Mouse (Mus musculus) ES-Bruce4 (cell line): ENCODE measurements around the gene Bbs10.

Experiments
- CTCF ChIP-seq: IDR thresholded peaks from one replicate; pipeline ENCODE4 v1.8.1; 2011; ENCODE audit warnings: low read depth, low read length
- EP300 ChIP-seq: IDR thresholded peaks from 2 replicates; pipeline ENCODE4 v1.6.1; 2011; ENCODE audit warnings: low read depth, low read length; ENCODE audit not compliant: insufficient read depth
- POLR2A ChIP-seq: IDR thresholded peaks from one replicate; pipeline ENCODE4 v1.8.1; 2011; ENCODE audit warnings: low read length; ENCODE audit not compliant: insufficient read depth

GRCm38 (mm10) chr10:111343555-111343954 lies 45.1 kb downstream of the Bbs10 start:
- no peak for TF ChIP-seq CTCF
- TF ChIP-seq EP300 = no peak
- no peak for TF ChIP-seq POLR2A
